Mouse (Mus musculus) kidney, embryonic 14.5 days (tissue): ENCODE measurements around the gene Amotl1. TPM values are rescaled to one million over a fixed set of nuclear protein-coding genes. Genes with fewer than 3 reads are reported as not detected.

Experiments
- ATAC-seq: fragments of 200-750 bp; cut with Nextera tagmentation; 2 replicates; pipeline ENCODE4 v1.8.0; 2017; ENCODE audit warnings: moderate number of reproducible peaks, mild to moderate bottlenecking, moderate TSS enrichment, moderate library complexity; ENCODE audit not compliant: low FRiP score, low TSS enrichment
- H3K27ac ChIP-seq: fragments of 300-500 bp; sonication (generic); 2 replicates; pipeline ENCODE4 v1.5.1; 2014; ENCODE audit warnings: low read depth, mild to moderate bottlenecking, low read length, moderate library complexity, mixed read lengths
- H3K27me3 ChIP-seq: fragments of 300-500 bp; sonication (generic); 2 replicates; pipeline ENCODE4 v1.6.1; 2014; ENCODE audit warnings: mild to moderate bottlenecking, low read length; ENCODE audit not compliant: control insufficient read depth, insufficient read depth
- H3K36me3 ChIP-seq: fragments of 300-500 bp; sonication (generic); 2 replicates; pipeline ENCODE4 v1.6.1; 2014; ENCODE audit warnings: low read length, mixed read lengths; ENCODE audit not compliant: control insufficient read depth, insufficient read depth
- H3K4me1 ChIP-seq: fragments of 300-500 bp; sonication (generic); 2 replicates; pipeline ENCODE4 v1.6.1; 2014; ENCODE audit warnings: low read length, mixed read lengths; ENCODE audit not compliant: control insufficient read depth, insufficient read depth
- H3K4me2 ChIP-seq: fragments of 300-500 bp; sonication (generic); replicated peaks from 2 replicates; pipeline ENCODE4 v1.6.1; 2014; ENCODE audit warnings: low read depth, mild to moderate bottlenecking, low read length
- H3K4me3 ChIP-seq: fragments of 300-500 bp; sonication (generic); 2 replicates; pipeline ENCODE4 v1.5.1; 2014; ENCODE audit warnings: mild to moderate bottlenecking, low read length
- H3K9ac ChIP-seq: fragments of 300-500 bp; sonication (generic); 2 replicates; pipeline ENCODE4 v1.6.1; 2014; ENCODE audit warnings: low read depth, mild to moderate bottlenecking, low read length, moderate library complexity
- H3K9me3 ChIP-seq: fragments of 300-500 bp; sonication (generic); 2 replicates; pipeline ENCODE4 v1.6.1; 2016; ENCODE audit warnings: low read length; ENCODE audit not compliant: control insufficient read depth
- WGBS: fragments of 180-500 bp; shearing (Covaris S2); extraction: QIAGEN DNeasy Blood & Tissue Kit; methylation state at CpG from one replicate; pipeline ENCODE4 v1.1.7; 2014; 5-methylcytosine and 5-hydroxymethylcytosine counted together
- polyA plus RNA-seq: library from polyadenylated mRNA; unstranded; fragments of >200 nt; fragmentation: Nextera tagmentation; extraction: Ambion mirVana; gene quantifications from 2 replicates; pipeline ENCODE4 v1.2.1, GENCODE M21; 2014

Amotl1 gene
- polyA plus RNA-seq, 1 experiment from 2014 or later, result 32.9 TPM

DNA sequence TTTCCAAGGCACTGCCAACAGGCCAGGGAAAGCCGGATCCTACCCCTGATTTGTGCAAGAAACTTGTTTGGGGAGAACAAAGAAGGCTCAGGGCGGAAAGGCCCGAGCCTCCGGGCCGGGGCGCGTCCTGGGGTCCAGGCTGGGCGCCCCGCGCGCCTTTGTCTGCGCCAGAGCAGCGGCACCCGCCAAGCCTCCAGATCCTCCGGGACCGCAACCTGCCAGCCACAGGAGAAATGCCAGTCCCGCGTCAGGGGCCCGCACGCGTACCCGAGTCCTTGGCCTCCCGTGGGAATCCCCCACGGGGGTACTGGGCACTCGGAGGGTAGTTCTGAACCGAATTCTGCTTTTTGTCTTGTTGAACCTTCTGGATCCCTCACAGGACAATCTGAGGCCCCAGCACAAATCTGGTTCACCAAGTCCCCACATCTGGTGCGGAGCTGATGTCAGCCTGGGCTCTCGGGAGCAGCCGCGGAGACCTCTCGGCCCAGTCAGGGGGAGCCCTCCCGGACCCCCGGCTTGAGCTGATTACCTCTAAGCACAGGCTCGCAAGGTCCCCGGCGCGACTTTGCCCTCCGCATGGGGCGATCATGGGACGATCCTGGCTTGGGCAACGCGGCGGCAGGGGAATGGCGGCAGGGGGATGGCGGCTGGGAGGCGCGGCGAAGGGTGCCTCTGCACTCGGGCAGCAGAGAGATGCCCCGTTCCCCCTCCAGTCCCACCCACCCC, 30.5 kb downstream of the Amotl1 start:
- WGBS, result under 1% methylated on average over 50 of the region's 50 CpGs

DNA sequence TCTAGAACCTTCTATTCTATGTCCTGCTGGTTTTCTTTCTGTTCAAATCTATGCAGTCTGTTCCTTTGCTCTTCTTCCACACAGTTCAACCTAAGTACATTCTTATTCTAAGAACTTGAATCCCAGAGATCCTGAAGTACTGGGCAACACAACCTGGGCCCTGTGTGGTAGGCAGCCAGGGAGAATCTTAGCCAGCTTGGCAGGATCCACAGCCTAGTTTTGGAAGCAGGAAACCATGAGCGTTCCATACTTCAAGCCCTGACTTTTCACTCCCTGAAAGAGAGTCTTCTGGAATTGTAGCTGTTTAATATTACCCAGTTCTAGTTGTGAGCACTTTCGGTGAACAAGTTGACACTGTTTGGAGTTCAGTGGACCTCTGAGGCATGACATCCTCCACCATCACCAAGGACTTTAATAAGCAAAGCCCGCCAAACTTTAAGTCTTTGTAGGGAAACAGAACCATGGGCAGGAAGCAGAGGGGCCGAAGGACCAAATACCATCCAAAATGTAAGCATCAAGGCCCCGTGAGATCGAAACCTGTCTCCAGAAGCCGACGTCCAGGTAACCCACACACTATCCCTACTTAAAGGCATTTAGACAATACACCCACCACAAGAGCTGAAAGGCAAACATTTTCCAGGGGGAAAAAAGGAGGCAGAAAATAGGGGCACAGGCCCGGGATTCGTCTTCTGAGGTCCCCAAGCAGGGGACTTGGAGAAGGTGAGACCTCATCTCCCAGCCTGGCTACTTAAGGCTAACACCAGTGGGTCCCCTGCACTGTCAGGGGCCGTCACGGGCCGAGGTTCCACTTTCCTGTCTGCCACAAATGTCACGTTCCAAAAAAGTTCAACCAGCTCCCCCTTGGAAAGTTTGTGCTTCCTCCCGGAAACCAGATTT, 31.3 kb downstream of the Amotl1 start:
- H3K4me3 ChIP-seq, result peak overlapping the region; percentile 93
- peaks cover 29% of the 10 kb centered on the region for H3K4me1 ChIP-seq
- H3K36me3 ChIP-seq, result no peaks in the 10 kb centered on the region
- H3K4me2 ChIP-seq, result peak overlapping the region; percentile 84
- no peak for ATAC-seq
- H3K27me3 ChIP-seq, result no peaks in the 10 kb centered on the region
- H3K27ac ChIP-seq, result peak overlapping the region; percentile 90
- no peaks in the 10 kb centered on the region for H3K9me3 ChIP-seq
- H3K9ac ChIP-seq, result peak overlapping the region; percentile 97
- 4% methylated on average over 15 of the region's 15 CpGs for WGBS

More for the DNA sequence above, 30.5 kb downstream of the Amotl1 start:
- H3K36me3 ChIP-seq, result no peaks in the 10 kb centered on the region
- no peaks in the 10 kb centered on the region for H3K9me3 ChIP-seq
- H3K4me2 ChIP-seq, result peak overlapping the region; percentile 84
- H3K4me1 ChIP-seq, result peaks cover 20% of the 10 kb centered on the region
- peak overlapping the region; percentile 90 for H3K27ac ChIP-seq
- no peaks in the 10 kb centered on the region for H3K27me3 ChIP-seq
- H3K9ac ChIP-seq, result peak overlapping the region; percentile 97
- peak; percentile 75 for ATAC-seq
- H3K4me3 ChIP-seq, result peak overlapping the region; percentile 93

DNA sequence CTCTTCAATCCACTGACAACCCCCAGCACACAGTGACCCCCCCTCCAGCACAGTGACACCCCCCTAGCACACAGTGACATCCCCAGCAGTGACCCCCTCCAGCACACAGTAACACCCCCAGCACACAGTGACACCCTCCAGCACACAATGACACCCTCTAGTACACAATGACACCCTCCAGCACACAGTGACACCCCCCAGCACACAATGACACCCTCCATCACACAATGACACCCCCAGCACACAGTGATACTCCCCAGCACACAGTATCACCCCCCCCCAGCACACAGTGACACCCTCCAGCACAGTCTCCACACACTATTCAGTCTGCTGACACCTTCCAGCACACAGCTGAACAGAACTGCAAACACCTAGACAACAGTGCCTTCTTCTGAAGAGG, 32.3 kb downstream of the Amotl1 start:
- Histone ChIP-seq H3K4me1 (peaks cover 38% of the 10 kb centered on the region), H3K9ac (peak overlapping the region; percentile 97; the same call in 1 of the 2 replicates), H3K27me3 (no peaks in the 10 kb centered on the region), H3K4me2 (peak overlapping the region; percentile 84), H3K4me3 (peak overlapping the region; percentile 93), H3K27ac (peak overlapping the region; percentile 90), H3K9me3 (no peaks in the 10 kb centered on the region), H3K36me3 (0 out of 2 replicates have a peak, but pooled peaks cover 2% of the 10 kb centered on the region)
- ATAC-seq, result no peak

DNA sequence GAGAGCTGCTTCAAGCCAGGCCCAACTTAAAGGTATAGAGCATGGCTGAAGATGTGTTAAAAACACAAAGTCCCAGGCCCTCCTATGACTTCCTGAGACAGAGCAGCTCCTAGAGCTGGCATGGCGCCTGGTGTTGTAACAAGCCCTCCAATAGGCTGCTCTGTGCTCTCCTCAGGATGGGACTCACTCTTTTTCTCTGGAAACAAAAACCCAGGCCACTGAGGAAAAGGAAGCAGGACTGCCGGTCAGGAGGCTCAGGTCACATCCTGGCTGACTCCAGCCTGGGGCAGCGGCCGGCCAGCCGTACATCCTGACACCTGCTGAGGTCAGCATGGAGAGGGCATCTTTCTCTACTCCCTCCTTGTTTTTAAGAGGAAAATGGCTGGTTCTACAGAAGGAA, 36.3 kb downstream of the Amotl1 start:
- peaks cover 3% of the 10 kb centered on the region; the same call in 1 of the 2 replicates for H3K36me3 ChIP-seq
- peak overlapping the region; percentile 63; the same call in 1 of the 2 replicates for H3K27ac ChIP-seq
- 0 out of 2 replicates have a peak, but pooled peaks have one; percentile 28 for ATAC-seq
- H3K9ac ChIP-seq, result no peak overlapping the region
- peaks cover 42% of the 10 kb centered on the region for H3K4me1 ChIP-seq
- WGBS, result 24% methylated on average over 5 of the region's 5 CpGs
- no peaks in the 10 kb centered on the region for H3K27me3 ChIP-seq
- H3K4me3 ChIP-seq, result no peak overlapping the region
- H3K9me3 ChIP-seq, result no peaks in the 10 kb centered on the region
- H3K4me2 ChIP-seq, result no peak overlapping the region

DNA sequence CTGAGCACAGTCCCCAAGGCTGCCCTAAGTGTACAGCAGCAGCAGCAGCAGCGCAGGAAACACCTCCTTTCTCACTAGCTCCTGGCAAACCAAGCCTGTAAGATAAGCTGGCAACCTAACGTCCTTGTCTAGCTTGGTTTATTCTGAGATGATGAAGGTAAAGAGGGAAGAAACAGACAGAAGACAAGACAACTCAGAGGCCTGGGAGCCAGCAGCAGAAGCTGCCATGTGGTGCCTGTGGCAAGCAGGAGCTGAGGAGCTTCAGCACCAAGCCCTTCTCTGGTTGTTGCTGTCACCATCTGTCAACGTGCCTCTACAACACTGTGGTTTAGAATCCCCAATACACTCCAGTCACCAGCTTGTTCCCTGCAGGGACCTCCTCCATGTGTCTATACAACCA, 37.4 kb downstream of the Amotl1 start:
- no peaks in the 10 kb centered on the region for H3K9me3 ChIP-seq
- no peak overlapping the region for H3K4me3 ChIP-seq
- H3K36me3 ChIP-seq, result peaks cover 3% of the 10 kb centered on the region; the same call in 1 of the 2 replicates
- ATAC-seq, result no peak
- no peak overlapping the region; the same call in 1 of the 2 replicates for H3K27ac ChIP-seq
- 50% methylated on average over 3 of the region's 3 CpGs for WGBS
- H3K27me3 ChIP-seq, result no peaks in the 10 kb centered on the region
- no peak overlapping the region for H3K4me2 ChIP-seq
- H3K9ac ChIP-seq, result no peak overlapping the region
- peaks cover 32% of the 10 kb centered on the region for H3K4me1 ChIP-seq

DNA sequence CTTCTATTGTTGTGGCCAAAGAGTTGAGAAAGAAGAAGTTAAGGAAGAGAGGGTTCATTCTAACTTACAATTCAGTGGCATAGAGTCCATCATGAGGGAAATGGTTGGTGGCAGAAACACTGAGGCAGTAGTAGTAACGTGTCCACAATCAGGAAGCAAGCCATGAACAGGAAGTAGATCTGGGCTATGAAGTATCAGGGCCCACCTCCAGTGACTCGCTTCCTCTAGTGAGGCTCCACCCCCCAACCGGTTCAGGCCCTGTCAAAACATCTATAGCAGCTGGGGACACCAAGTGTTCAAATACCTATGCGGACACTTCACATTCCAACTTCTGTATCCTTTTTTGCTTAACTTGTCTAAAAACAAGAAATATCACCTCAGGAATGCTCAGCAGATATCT, 38.9 kb downstream of the Amotl1 start:
- Histone ChIP-seq H3K36me3 (peaks cover 3% of the 10 kb centered on the region; the same call in 1 of the 2 replicates), H3K27ac (no peak overlapping the region), H3K9me3 (no peaks in the 10 kb centered on the region), H3K4me1 (peaks cover 25% of the 10 kb centered on the region), H3K4me2 (no peak overlapping the region), H3K27me3 (no peaks in the 10 kb centered on the region), H3K9ac (no peak overlapping the region), H3K4me3 (no peak overlapping the region)
- no peak for ATAC-seq
- WGBS, result 91% methylated on average over 4 of the region's 4 CpGs

DNA sequence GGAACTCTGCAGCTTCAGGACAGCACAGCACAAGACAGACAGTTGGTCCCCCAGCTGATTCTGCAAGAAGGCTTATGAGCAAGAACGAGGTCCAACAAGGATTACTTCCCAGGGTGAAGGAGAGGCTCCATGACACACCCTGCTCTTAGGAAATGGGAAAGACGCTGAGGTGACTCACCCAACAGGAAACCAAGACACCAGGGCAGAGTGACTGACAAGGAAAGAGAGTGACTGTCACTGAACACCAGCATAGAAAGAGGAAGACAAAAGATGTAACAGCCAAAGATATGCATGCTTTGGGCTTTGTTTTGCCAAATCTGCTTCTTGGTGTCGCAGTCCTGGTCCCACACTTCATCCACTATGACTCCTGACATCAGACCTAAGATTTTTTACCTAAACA, 40.5 kb downstream of the Amotl1 start:
- no peaks in the 10 kb centered on the region for H3K9me3 ChIP-seq
- H3K4me2 ChIP-seq, result no peak overlapping the region
- H3K27ac ChIP-seq, result no peak overlapping the region
- H3K36me3 ChIP-seq, result peaks cover 3% of the 10 kb centered on the region; the same call in 1 of the 2 replicates
- no peak for ATAC-seq
- H3K4me1 ChIP-seq, result peaks cover 21% of the 10 kb centered on the region
- no peak overlapping the region for H3K4me3 ChIP-seq
- WGBS, result 86% methylated on average over 3 of the region's 3 CpGs
- no peaks in the 10 kb centered on the region for H3K27me3 ChIP-seq
- no peak overlapping the region for H3K9ac ChIP-seq

DNA sequence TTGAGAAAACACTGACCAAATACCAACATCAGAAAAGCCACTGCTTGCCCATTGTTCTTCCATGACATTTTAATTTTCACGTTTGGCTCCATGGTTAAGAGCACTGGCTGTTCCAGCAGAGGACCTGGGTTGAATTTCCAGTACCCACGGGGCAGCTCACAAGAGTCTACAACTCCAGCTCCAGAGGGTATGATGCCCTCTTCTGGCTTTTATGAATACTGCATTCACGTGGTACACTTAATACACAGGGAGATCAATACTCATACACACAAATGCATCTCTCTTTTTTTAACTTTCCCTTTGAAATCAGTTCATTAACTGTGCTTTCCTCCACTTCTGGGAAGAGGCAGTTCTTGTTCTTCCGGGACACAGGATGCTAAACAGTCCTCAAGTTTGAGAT, 41.4 kb downstream of the Amotl1 start:
- H3K9ac ChIP-seq, result no peak overlapping the region
- H3K9me3 ChIP-seq, result no peaks in the 10 kb centered on the region
- no peak for ATAC-seq
- H3K27me3 ChIP-seq, result no peaks in the 10 kb centered on the region
- no peak overlapping the region for H3K4me2 ChIP-seq
- no peak overlapping the region for H3K27ac ChIP-seq
- peaks cover 3% of the 10 kb centered on the region; the same call in 1 of the 2 replicates for H3K36me3 ChIP-seq
- H3K4me3 ChIP-seq, result no peak overlapping the region
- H3K4me1 ChIP-seq, result peaks cover 13% of the 10 kb centered on the region
- WGBS, result 91% methylated on average over 4 of the region's 4 CpGs
